Mouse (Mus musculus): ENCODE measurements around the gene Csnk1e. TPM values are rescaled to one million over a fixed set of nuclear protein-coding genes. Genes with fewer than 3 reads are reported as not detected.

Csnk1e gene
- polyA plus RNA-seq, 1 experiment from 2014 or later = 99.6 TPM

- Histone ChIP-seq H3K9ac (no peak overlapping the region), H3K4me1 (ENCODE audit: insufficient read depth) (no peaks in the 10 kb centered on the region), H3K36me3 (ENCODE audit: insufficient read depth) (peaks cover 72% of the 10 kb centered on the region), H3K9me3 (ENCODE audit: low read depth, low read length) (no peaks in the 10 kb centered on the region), H3K4me3 (ENCODE audit: low read depth, low read length) (no peak overlapping the region), H3K27me3 (ENCODE audit: insufficient read depth, low read length) (no peaks in the 10 kb centered on the region), H3K4me2 (no peak overlapping the region), H3K27ac (ENCODE audit: low read depth) (peak overlapping the region; percentile 74)
- ATAC-seq (ENCODE audit: insufficient read depth) = no peak
- 40% methylated on average over 3 of the region's 3 CpGs for WGBS
- DNase-seq = no peak
- TF ChIP-seq CTCF (IDR thresholded peaks at IDR 0.05; ENCODE audit: low read depth) = no peak
Measured at GRCm38 (mm10) chr15:79374760-79375159, 80.6 kb downstream of the Csnk1e start.

- Histone ChIP-seq H3K4me2 (no peak overlapping the region), H3K4me1 (ENCODE audit: insufficient read depth) (peaks cover 20% of the 10 kb centered on the region), H3K4me3 (ENCODE audit: low read depth, low read length) (no peak overlapping the region), H3K9ac (no peak overlapping the region), H3K27ac (ENCODE audit: low read depth) (no peak overlapping the region), H3K9me3 (ENCODE audit: low read depth, low read length) (no peaks in the 10 kb centered on the region), H3K36me3 (ENCODE audit: insufficient read depth) (peaks cover 73% of the 10 kb centered on the region), H3K27me3 (ENCODE audit: insufficient read depth, low read length) (no peaks in the 10 kb centered on the region)
- 82% methylated on average over 7 of the region's 7 CpGs for WGBS
- ATAC-seq (ENCODE audit: insufficient read depth) (no peak), DNase-seq (no peak)
- TF ChIP-seq CTCF (IDR thresholded peaks at IDR 0.05; ENCODE audit: low read depth) = no peak
Measured at GRCm38 (mm10) chr15:79370281-79370843, 85.0 kb downstream of the Csnk1e start.

GRCm38 (mm10) chr15:79369452-79370280 is 85.7 kb downstream of the Csnk1e start:
- Histone ChIP-seq H3K9ac (no peak overlapping the region), H3K4me1 (ENCODE audit: insufficient read depth) (peaks cover 20% of the 10 kb centered on the region), H3K4me2 (no peak overlapping the region), H3K4me3 (ENCODE audit: low read depth, low read length) (no peak overlapping the region), H3K27me3 (ENCODE audit: insufficient read depth, low read length) (no peaks in the 10 kb centered on the region), H3K9me3 (ENCODE audit: low read depth, low read length) (no peaks in the 10 kb centered on the region), H3K36me3 (ENCODE audit: insufficient read depth) (peaks cover 76% of the 10 kb centered on the region), H3K27ac (ENCODE audit: low read depth) (peak overlapping the region; percentile 42; the same call in 1 of the 2 replicates)
- DNase-seq = no peak
- WGBS = 60% methylated on average over 15 of the region's 15 CpGs
- no peak; the same call in 1 of the 2 replicates for ATAC-seq (ENCODE audit: insufficient read depth)
- no peak for TF ChIP-seq CTCF (IDR thresholded peaks at IDR 0.05; ENCODE audit: low read depth)

GRCm38 (mm10) chr15:79368861-79369440 is 86.4 kb downstream of the Csnk1e start:
- peak overlapping the region; percentile 77 for H3K27ac ChIP-seq (ENCODE audit: low read depth)

GRCm38 (mm10) chr15:79368313-79368811 is 87.0 kb downstream of the Csnk1e start:
- ATAC-seq (ENCODE audit: insufficient read depth) (peak; percentile 84), DNase-seq (peak; percentile 83)
- H3K9me3 ChIP-seq (ENCODE audit: low read depth, low read length) = no peaks in the 10 kb centered on the region
- WGBS = 19% methylated on average over 14 of the region's 14 CpGs
- H3K4me1 ChIP-seq (ENCODE audit: insufficient read depth) = peaks cover 20% of the 10 kb centered on the region
- H3K27ac ChIP-seq (ENCODE audit: low read depth) = peak overlapping the region; percentile 77
- no peaks in the 10 kb centered on the region for H3K27me3 ChIP-seq (ENCODE audit: insufficient read depth, low read length)
- H3K4me2 ChIP-seq = peak overlapping the region; percentile 10
- H3K36me3 ChIP-seq (ENCODE audit: insufficient read depth) = peaks cover 75% of the 10 kb centered on the region
- H3K4me3 ChIP-seq (ENCODE audit: low read depth, low read length) = no peak overlapping the region
- TF ChIP-seq CTCF (IDR thresholded peaks at IDR 0.05; ENCODE audit: low read depth) = no peak
- peak overlapping the region; percentile 2; the same call in 1 of the 2 replicates for H3K9ac ChIP-seq

More at GRCm38 (mm10) chr15:79368861-79369440, 86.4 kb downstream of the Csnk1e start:
- Histone ChIP-seq H3K27me3 (ENCODE audit: insufficient read depth, low read length) (no peaks in the 10 kb centered on the region), H3K36me3 (ENCODE audit: insufficient read depth) (peaks cover 75% of the 10 kb centered on the region), H3K4me2 (peak overlapping the region; percentile 10), H3K9me3 (ENCODE audit: low read depth, low read length) (no peaks in the 10 kb centered on the region), H3K9ac (peak overlapping the region; percentile 2; the same call in 1 of the 2 replicates), H3K4me1 (ENCODE audit: insufficient read depth) (peaks cover 20% of the 10 kb centered on the region), H3K4me3 (ENCODE audit: low read depth, low read length) (no peak overlapping the region)
- 55% methylated on average over 8 of the region's 8 CpGs for WGBS
- no peak for TF ChIP-seq CTCF (IDR thresholded peaks at IDR 0.05; ENCODE audit: low read depth)
- ATAC-seq (ENCODE audit: insufficient read depth) = peak; percentile 6; the same call in 1 of the 2 replicates
- no peak for DNase-seq

MicroRNAs within 50 kb of the gene (microRNA counts, 519-probe panel; counts per million panel counts)
- 1,836 counts per million, percentile 16 among the panel's probes with 10 or more counts for microRNA mmu-miR-1943

Small RNA genes within 50 kb of the gene (microRNA-seq; reads per million reads assigned to microRNA genes)
- not detected for gene Gm44302 (ENCODE audit: borderline number of aligned reads)
- 2.6 reads per million, percentile 6 among the genes with 10 or more reads in this experiment for gene Mir1943 (ENCODE audit: borderline number of aligned reads)

Other genes with a start within 250 kb of the Csnk1e start
- 18.1 and 18.7 TPM in 2 replicates for gene Pick1, start 226.4 kb downstream of the Csnk1e start, polyA plus RNA-seq (2014; fragmentation: Nextera tagmentation; extraction: Ambion mirVana)
- 0.18 and 0.53 TPM in 2 replicates for gene Gm49486, start 226.2 kb downstream of the Csnk1e start, polyA plus RNA-seq (2014; fragmentation: Nextera tagmentation; extraction: Ambion mirVana)
- gene Slc16a8, start 200.8 kb downstream of the Csnk1e start, polyA plus RNA-seq (2014; fragmentation: Nextera tagmentation; extraction: Ambion mirVana) = 0.11 and 0.18 TPM in 2 replicates
- gene Baiap2l2, start 170.0 kb downstream of the Csnk1e start, polyA plus RNA-seq (2014; fragmentation: Nextera tagmentation; extraction: Ambion mirVana) = 3.1 and 3.9 TPM in 2 replicates
- gene Pla2g6, start 127.2 kb downstream of the Csnk1e start, polyA plus RNA-seq (2014; fragmentation: Nextera tagmentation; extraction: Ambion mirVana) = 15.2 and 18.4 TPM in 2 replicates
- 3.3 and 4.3 TPM in 2 replicates for gene Maff, start 108.9 kb downstream of the Csnk1e start, polyA plus RNA-seq (2014; fragmentation: Nextera tagmentation; extraction: Ambion mirVana)
- gene Tmem184b, start 52.0 kb downstream of the Csnk1e start, polyA plus RNA-seq (2014; fragmentation: Nextera tagmentation; extraction: Ambion mirVana) = 77.3 and 78.3 TPM in 2 replicates
- gene Kcnj4, start 49.7 kb upstream of the Csnk1e start, polyA plus RNA-seq (2014; fragmentation: Nextera tagmentation; extraction: Ambion mirVana) = not detected in 2 replicates
- 60.3 and 68.2 TPM in 2 replicates for gene Kdelr3, start 60.8 kb upstream of the Csnk1e start, polyA plus RNA-seq (2014; fragmentation: Nextera tagmentation; extraction: Ambion mirVana)
- gene Ddx17, start 91.2 kb upstream of the Csnk1e start, polyA plus RNA-seq (2014; fragmentation: Nextera tagmentation; extraction: Ambion mirVana) = 78.9 and 83.8 TPM in 2 replicates
- 2.9 and 3.4 TPM in 2 replicates for gene Dmc1, start 149.5 kb upstream of the Csnk1e start, polyA plus RNA-seq (2014; fragmentation: Nextera tagmentation; extraction: Ambion mirVana)
- 1.4 and 1.5 TPM in 2 replicates for gene Fam227a, start 203.4 kb upstream of the Csnk1e start, polyA plus RNA-seq (2014; fragmentation: Nextera tagmentation; extraction: Ambion mirVana)
- gene Cby1, start 203.6 kb upstream of the Csnk1e start, polyA plus RNA-seq (2014; fragmentation: Nextera tagmentation; extraction: Ambion mirVana) = 51.2 and 52.8 TPM in 2 replicates
- gene Tomm22, start 215.3 kb upstream of the Csnk1e start, polyA plus RNA-seq (2014; fragmentation: Nextera tagmentation; extraction: Ambion mirVana) = 244 and 245 TPM in 2 replicates
- gene Josd1, start 232.4 kb upstream of the Csnk1e start, polyA plus RNA-seq (2014; fragmentation: Nextera tagmentation; extraction: Ambion mirVana) = 15.0 and 15.2 TPM in 2 replicates
- 35.5 and 37.9 TPM in 2 replicates for gene Gtpbp1, start 235.3 kb upstream of the Csnk1e start, polyA plus RNA-seq (2014; fragmentation: Nextera tagmentation; extraction: Ambion mirVana)